ENCODE assay signal across 8 mouse cellular contexts in the genomic region with DNA sequence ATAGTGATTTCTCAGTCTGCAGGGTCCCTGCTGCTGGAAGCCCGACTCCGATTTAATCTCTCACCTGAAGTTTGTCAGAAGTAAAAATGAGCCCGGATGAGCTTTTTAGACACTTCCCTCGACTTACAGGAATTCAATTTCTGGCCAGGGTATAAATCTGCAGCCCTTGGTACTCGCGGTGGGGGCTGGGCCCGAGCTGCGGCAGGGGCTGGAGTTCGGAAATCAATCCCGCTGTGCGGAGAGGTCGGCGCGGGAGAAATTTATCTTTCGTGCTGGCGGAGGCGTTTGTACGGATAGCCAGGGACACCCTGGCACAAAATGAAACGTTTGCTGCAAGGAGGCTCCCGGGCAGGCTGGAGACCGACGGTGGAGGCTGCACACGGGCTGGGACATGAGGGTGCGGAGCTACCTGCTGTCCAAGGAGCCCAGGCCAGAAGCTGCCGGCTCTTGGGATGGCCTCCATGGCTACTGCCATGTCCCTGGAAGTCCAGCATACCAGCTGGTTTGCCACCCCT. TPM values are rescaled to one million over a fixed set of nuclear protein-coding genes. Genes with fewer than 3 reads are reported as not detected.
DNase-seq lines count a peak whose midpoint lies in the region; ATAC-seq lines count a peak whose summit lies in the region.

No protein-coding gene starts in this region.

- no peaks in the 10 kb centered on the region for H3K36me3 ChIP-seq in heart, embryonic 14.5 days (ENCODE audit: control insufficient read depth, insufficient read depth, low read length)
- H3K36me3 ChIP-seq in hindbrain, embryonic 12.5 days, result no peaks in the 10 kb centered on the region
- no peaks in the 10 kb centered on the region for H3K36me3 ChIP-seq in midbrain, embryonic 13.5 days

- H3K27me3 ChIP-seq in heart, embryonic 14.5 days (ENCODE audit: control insufficient read depth, insufficient read depth, low read length), result peaks cover 24% of the 10 kb centered on the region
- no peaks in the 10 kb centered on the region for H3K27me3 ChIP-seq in hindbrain, embryonic 12.5 days
- H3K27me3 ChIP-seq in midbrain, embryonic 13.5 days, result peaks cover 10% of the 10 kb centered on the region; the same call in 1 of the 2 replicates

- H3K4me2 ChIP-seq in heart, embryonic 14.5 days (ENCODE audit: low read length), result peak overlapping the region; percentile 76
- peak overlapping the region; percentile 55 for H3K4me2 ChIP-seq in hindbrain, embryonic 12.5 days (replicated peaks)
- H3K4me2 ChIP-seq in midbrain, embryonic 13.5 days (replicated peaks), result peak overlapping the region; percentile 48

- no peak for DNase-seq in heart, adult 8-10 months (ENCODE audit: low spot score)
- DNase-seq in urinary bladder, postnatal 14 days (ENCODE audit: low spot score), result no peak
- DNase-seq in spleen, adult 18-20 months, result no peak
- DNase-seq in lung, postnatal 14 days, result no peak

- 5% methylated on average over 25 of the region's 25 CpGs for WGBS in heart, embryonic 14.5 days
- WGBS in hindbrain, embryonic 12.5 days, result 3% methylated on average over 25 of the region's 25 CpGs
- WGBS in midbrain, embryonic 13.5 days, result 3% methylated on average over 25 of the region's 25 CpGs

- H3K9me3 ChIP-seq in heart, embryonic 14.5 days (ENCODE audit: control insufficient read depth, low read length), result no peaks in the 10 kb centered on the region
- no peaks in the 10 kb centered on the region for H3K9me3 ChIP-seq in hindbrain, embryonic 12.5 days (replicated peaks)
- no peaks in the 10 kb centered on the region for H3K9me3 ChIP-seq in midbrain, embryonic 13.5 days

- H3K4me3 ChIP-seq in heart, embryonic 14.5 days (ENCODE audit: control insufficient read depth in 1 of 2, insufficient read depth in 1 of 2, low read depth in 1 of 2, low read length in 2 of 2), result peak overlapping the region; percentile 36 to 41
- peak overlapping the region; percentile 17; the same call in 1 of the 2 replicates for H3K4me3 ChIP-seq in brown adipose tissue, adult 24 weeks (ENCODE audit: insufficient read depth, low read depth, low read length)
- peak overlapping the region; percentile 26 for H3K4me3 ChIP-seq in hindbrain, embryonic 12.5 days
- H3K4me3 ChIP-seq in midbrain, embryonic 13.5 days (replicated peaks), result peak overlapping the region; percentile 25

- H3K27ac ChIP-seq in heart, embryonic 14.5 days (replicated peaks in 1 of 2; ENCODE audit: control insufficient read depth in 1 of 2, insufficient read depth in 1 of 2, low read depth in 2 of 2, low read length in 2 of 2), result no peak overlapping the region
- H3K27ac ChIP-seq in brown adipose tissue, adult 24 weeks (replicated peaks; ENCODE audit: low read depth, low read length), result no peak overlapping the region
- peak overlapping the region; percentile 62; the same call in 1 of the 2 replicates for H3K27ac ChIP-seq in hindbrain, embryonic 12.5 days
- H3K27ac ChIP-seq in midbrain, embryonic 13.5 days, result no peak overlapping the region

- ATAC-seq in heart, embryonic 14.5 days (ENCODE audit: insufficient number of reproducible peaks, insufficient read depth, low FRiP score, low read depth), result no peak
- no peak for ATAC-seq in hindbrain, embryonic 12.5 days (ENCODE audit: low FRiP score)
- no peak for ATAC-seq in midbrain, embryonic 13.5 days

- peaks cover 5 to 17% of the 10 kb centered on the region in 2 experiments for H3K4me1 ChIP-seq in heart, embryonic 14.5 days (ENCODE audit: control insufficient read depth in 2 of 2, insufficient read depth in 2 of 2, low read length in 2 of 2)
- H3K4me1 ChIP-seq in brown adipose tissue, adult 24 weeks (ENCODE audit: control insufficient read depth, insufficient read depth, insufficient read length, low read length), result no peaks in the 10 kb centered on the region
- peaks cover 51% of the 10 kb centered on the region for H3K4me1 ChIP-seq in hindbrain, embryonic 12.5 days
- peaks cover 61% of the 10 kb centered on the region for H3K4me1 ChIP-seq in midbrain, embryonic 13.5 days (replicated peaks)

- H3K9ac ChIP-seq in heart, embryonic 14.5 days (ENCODE audit: low read length), result peak overlapping the region; percentile 58
- H3K9ac ChIP-seq in hindbrain, embryonic 12.5 days, result peak overlapping the region; percentile 47
- H3K9ac ChIP-seq in midbrain, embryonic 13.5 days (replicated peaks), result peak overlapping the region; percentile 49

RNA-seq across cellular contexts. Expression of a gene that starts 42.9 kb away (rescaled TPM):
- 45.5 and 48.5 TPM in 2 replicates for polyA plus RNA-seq in heart, embryonic 14.5 days (2014; fragmentation: Nextera tagmentation; extraction: Ambion mirVana)
- total RNA-seq in heart, adult 8-10 months (2022), result 10 to 100 TPM; 18.2 to 20.3 (median 19.7) TPM
- 13.9 and 17.2 TPM in 2 replicates for polyA plus RNA-seq in brown adipose tissue, adult 24 weeks (2012; ENCODE audit: insufficient read depth, insufficient read length, missing spikeins)
- polyA plus RNA-seq in hindbrain, embryonic 12.5 days (2016; fragmentation: Nextera tagmentation; extraction: Ambion mirVana), result 47.2 and 49.4 TPM in 2 replicates
- polyA plus RNA-seq in midbrain, embryonic 13.5 days (2015; fragmentation: Nextera tagmentation; extraction: Ambion mirVana), result 62.0 and 63.2 TPM in 2 replicates

RNA-seq across cellular contexts. Expression of a gene that starts 50.2 kb away (rescaled TPM):
- 7.6 and 10.6 TPM in 2 replicates for polyA plus RNA-seq in heart, embryonic 14.5 days (2014; fragmentation: Nextera tagmentation; extraction: Ambion mirVana)
- total RNA-seq in heart, adult 8-10 months (2022), result 10 to 100 TPM in 2 of 4 experiments, 1 to 10 TPM in 2; 8.2 to 11.4 (median 10.2) TPM
- polyA plus RNA-seq in brown adipose tissue, adult 24 weeks (2012; ENCODE audit: insufficient read depth, insufficient read length, missing spikeins), result 5.8 and 6.5 TPM in 2 replicates
- 18.3 and 19.8 TPM in 2 replicates for polyA plus RNA-seq in hindbrain, embryonic 12.5 days (2016; fragmentation: Nextera tagmentation; extraction: Ambion mirVana)
- polyA plus RNA-seq in midbrain, embryonic 13.5 days (2015; fragmentation: Nextera tagmentation; extraction: Ambion mirVana), result 17.7 and 19.0 TPM in 2 replicates

RNA-seq across cellular contexts. Expression of a gene that starts 51.4 kb away (rescaled TPM):
- polyA plus RNA-seq in heart, embryonic 14.5 days (2014; fragmentation: Nextera tagmentation; extraction: Ambion mirVana), result 0.42 and 1.3 TPM in 2 replicates
- under 1 TPM in 3 of 4 experiments, not detected in 1; 0.16 to 0.22 (median 0.22) TPM for total RNA-seq in heart, adult 8-10 months (2022)
- 0.63 TPM in 1 of 2 replicates, not detected in the other for polyA plus RNA-seq in brown adipose tissue, adult 24 weeks (2012; ENCODE audit: insufficient read depth, insufficient read length, missing spikeins)
- 68.7 and 75.0 TPM in 2 replicates for polyA plus RNA-seq in hindbrain, embryonic 12.5 days (2016; fragmentation: Nextera tagmentation; extraction: Ambion mirVana)
- 92.0 and 96.7 TPM in 2 replicates for polyA plus RNA-seq in midbrain, embryonic 13.5 days (2015; fragmentation: Nextera tagmentation; extraction: Ambion mirVana)

RNA-seq across cellular contexts. Expression of a gene that starts 52.1 kb away (rescaled TPM):
- 345 and 375 TPM in 2 replicates for polyA plus RNA-seq in heart, embryonic 14.5 days (2014; fragmentation: Nextera tagmentation; extraction: Ambion mirVana)
- 100 to 1,000 TPM; 229 to 288 (median 277) TPM for total RNA-seq in heart, adult 8-10 months (2022)
- polyA plus RNA-seq in brown adipose tissue, adult 24 weeks (2012; ENCODE audit: insufficient read depth, insufficient read length, missing spikeins), result 257 and 293 TPM in 2 replicates
- 445 and 471 TPM in 2 replicates for polyA plus RNA-seq in hindbrain, embryonic 12.5 days (2016; fragmentation: Nextera tagmentation; extraction: Ambion mirVana)
- 541 and 558 TPM in 2 replicates for polyA plus RNA-seq in midbrain, embryonic 13.5 days (2015; fragmentation: Nextera tagmentation; extraction: Ambion mirVana)

Comparison
In these comparisons a context has a peak if more than half of its experiments do, and no peak if none do; other contexts are left out.
1. RNA of a gene that starts 51.4 kb away (polyA plus RNA-seq): 92.0 to 96.7 TPM in midbrain, embryonic 13.5 days and 68.7 to 75.0 TPM in hindbrain, embryonic 12.5 days; 0.42 to 1.3 TPM in heart, embryonic 14.5 days and 0.63 TPM in brown adipose tissue, adult 24 weeks; every median in the first group is over 10 times any median in the second.
2. Peak in every context shown above with its lines, with median percentiles within 50 percentile points of each other: H3K4me2 ChIP-seq, H3K4me3 ChIP-seq and H3K9ac ChIP-seq.